24 mouse cellular contexts compared by ENCODE assay signal in the genomic region with DNA sequence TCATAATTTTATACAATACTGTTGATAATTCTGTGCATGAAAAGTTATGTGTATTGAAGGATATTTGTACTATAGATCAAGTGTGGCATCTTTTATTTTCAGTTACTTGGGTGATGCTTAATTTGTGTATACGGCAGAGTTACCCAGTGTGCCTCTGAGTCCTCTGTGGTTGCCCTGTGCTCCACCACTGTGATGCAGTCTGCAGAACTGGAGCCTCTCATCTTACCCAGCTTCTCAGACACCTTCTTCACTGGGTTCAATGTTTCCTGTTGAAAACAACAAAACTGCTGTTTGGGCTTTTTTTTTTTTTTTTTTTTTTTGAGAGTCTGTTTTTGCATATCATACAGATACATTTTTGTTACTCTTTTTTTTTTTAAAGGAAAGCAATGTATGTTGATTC.
DNase-seq lines count a peak whose midpoint lies in the region; ATAC-seq lines count a peak whose summit lies in the region.
"Had no signal": no experiment of that assay in that cellular context is flagged by ENCODE, and none has a peak within 500 bp of the region (broad histone marks: within the 10 kb centered on the region; RNA-seq: fewer than 3 reads in every experiment).

No protein-coding gene starts in this region.

- no peak overlapping the region for H3K9ac ChIP-seq in forebrain, embryonic 12.5 days
- H3K9ac ChIP-seq: forebrain, embryonic 15.5 days; heart, embryonic 12.5 days; heart, embryonic 15.5 days; hindbrain, embryonic 13.5 days had no signal

- 94% methylated on average over 1 of the region's 1 CpGs for WGBS in forebrain, embryonic 12.5 days

- H3K27me3 ChIP-seq in forebrain, embryonic 12.5 days = no peaks in the 10 kb centered on the region
- H3K27me3 ChIP-seq: forebrain, embryonic 15.5 days; heart, embryonic 12.5 days; heart, embryonic 15.5 days; hindbrain, embryonic 13.5 days had no signal

- no peaks in the 10 kb centered on the region for H3K4me1 ChIP-seq in forebrain, embryonic 12.5 days
- H3K4me1 ChIP-seq: forebrain, embryonic 15.5 days; heart, embryonic 15.5 days; hindbrain, embryonic 10.5 days; hindbrain, embryonic 13.5 days had no signal

- peak; percentile 60 for DNase-seq in naive thymus-derived CD4-positive, alpha-beta T cell, adult 2 months (ENCODE audit: low read depth)
- no peak for DNase-seq in urinary bladder, postnatal 14 days (ENCODE audit: low spot score)
- no peak for DNase-seq in adrenal gland, adult (ENCODE audit: inconsistent age in 2 of 2, low spot score in 1 of 2)
- DNase-seq: adrenal gland, adult 8-10 months; adrenal gland, postnatal 25 days; cerebellum, adult 18-20 months; cerebellum, adult 9-10 months; cerebellum, postnatal 14 days; embryo, embryonic 11 days; gastrocnemius, postnatal 25 days; heart, adult 18-20 months; heart, postnatal 10 days; heart, postnatal 36 days; kidney, adult 2 months had no signal

- peak; percentile 84 for ATAC-seq in CD4-positive, CD25-positive, alpha-beta regulatory T cell, adult 4 months
- ATAC-seq in activated CD4-positive, CD25-positive, alpha-beta regulatory T cell, adult 4 months = peak; percentile 85
- no peak for ATAC-seq in forebrain, embryonic 12.5 days (ENCODE audit: low FRiP score)
- ATAC-seq: forebrain, embryonic 15.5 days; hindbrain, embryonic 16.5 days; intestine, postnatal 0 days had no signal

- no peaks in the 10 kb centered on the region for H3K36me3 ChIP-seq in forebrain, embryonic 12.5 days (replicated peaks)
- H3K36me3 ChIP-seq: forebrain, embryonic 15.5 days; heart, embryonic 12.5 days; heart, embryonic 15.5 days; hindbrain, embryonic 10.5 days; hindbrain, embryonic 13.5 days had no signal

- H3K9me3 ChIP-seq in forebrain, embryonic 12.5 days = no peaks in the 10 kb centered on the region
- H3K9me3 ChIP-seq: forebrain, embryonic 15.5 days; heart, embryonic 12.5 days; heart, embryonic 15.5 days; hindbrain, embryonic 10.5 days; hindbrain, embryonic 13.5 days had no signal

- H3K27ac ChIP-seq in forebrain, embryonic 12.5 days = no peak overlapping the region
- H3K27ac ChIP-seq: forebrain, embryonic 15.5 days; heart, embryonic 15.5 days; hindbrain, embryonic 10.5 days; hindbrain, embryonic 13.5 days had no signal

- no peak overlapping the region for H3K4me2 ChIP-seq in forebrain, embryonic 12.5 days
- H3K4me2 ChIP-seq: forebrain, embryonic 15.5 days; heart, embryonic 12.5 days; heart, embryonic 15.5 days; hindbrain, embryonic 13.5 days had no signal

- H3K4me3 ChIP-seq in forebrain, embryonic 12.5 days (replicated peaks) = no peak overlapping the region
- H3K4me3 ChIP-seq: forebrain, embryonic 15.5 days; heart, embryonic 12.5 days; heart, embryonic 15.5 days; hindbrain, embryonic 10.5 days; hindbrain, embryonic 13.5 days had no signal
